Mouse (Mus musculus) kidney, postnatal 0 days (tissue): ENCODE data around the gene Palm. TPM values are rescaled to one million over a fixed set of nuclear protein-coding genes. Genes with fewer than 3 reads are reported as not detected.
A peak's percentile ranks its signal among the peaks of the same experiment; 100 is the strongest.

Source experiments
- ATAC-seq: fragments of 200-750 bp; cut with Nextera tagmentation; replicated peaks from 2 replicates; pipeline ENCODE4 v1.8.0; 2017; ENCODE audit warnings: low read depth, moderate number of reproducible peaks, moderate TSS enrichment, moderate library complexity; ENCODE audit not compliant: low FRiP score
- DNase-seq: peaks from one replicate; pipeline ENCODE4 v3.0.0-alpha.2; 2016; ENCODE audit warnings: low spot score
- H3K27ac ChIP-seq: fragments of 300-500 bp; sonication (generic); 2 replicates; pipeline ENCODE4 v1.5.1; 2014; ENCODE audit warnings: mild to moderate bottlenecking
- H3K27me3 ChIP-seq: fragments of 300-500 bp; sonication (generic); 2 replicates; pipeline ENCODE4 v1.6.1; 2014; ENCODE audit warnings: low read length, mixed read lengths; ENCODE audit not compliant: insufficient read depth
- H3K36me3 ChIP-seq: fragments of 300-500 bp; sonication (generic); 2 replicates; pipeline ENCODE4 v1.6.1; 2014; ENCODE audit warnings: low read length, mixed read lengths; ENCODE audit not compliant: insufficient read depth
- H3K4me1 ChIP-seq: fragments of 300-500 bp; sonication (generic); replicated peaks from 2 replicates; pipeline ENCODE4 v1.6.1; 2014; ENCODE audit warnings: antibody characterized with exemption, low read length, mixed read lengths; ENCODE audit not compliant: insufficient read depth
- H3K4me2 ChIP-seq: fragments of 300-500 bp; sonication (generic); 2 replicates; pipeline ENCODE4 v1.6.1; 2014; ENCODE audit warnings: mild to moderate bottlenecking, low read length, moderate library complexity, mixed read lengths
- H3K4me3 ChIP-seq: fragments of 300-500 bp; sonication (generic); replicated peaks from 2 replicates; pipeline ENCODE4 v1.5.1; 2014; ENCODE audit warnings: low read depth, low read length
- H3K9ac ChIP-seq: fragments of 300-500 bp; sonication (generic); 2 replicates; pipeline ENCODE4 v1.6.1; 2014; ENCODE audit warnings: low read depth, low read length
- H3K9me3 ChIP-seq: fragments of 300-500 bp; sonication (generic); replicated peaks from 2 replicates; pipeline ENCODE4 v1.6.1; 2016; ENCODE audit warnings: low read length, inconsistent platforms, mixed read lengths
- CTCF ChIP-seq: IDR thresholded peaks from 2 replicates; pipeline ENCODE4 v1.5.1; 2016; ENCODE audit warnings: antibody characterized with exemption, low read depth, mild to moderate bottlenecking, moderate library complexity
- WGBS: fragments of 180-500 bp; shearing (Covaris S2); extraction: QIAGEN DNeasy Blood & Tissue Kit; methylation state at CpG from one replicate; pipeline ENCODE4 v1.1.7; 2014; 5-methylcytosine and 5-hydroxymethylcytosine counted together
- polyA plus RNA-seq: library from polyadenylated mRNA; unstranded; fragments of >200 nt; fragmentation: Nextera tagmentation; extraction: Ambion mirVana; gene quantifications from 2 replicates; pipeline ENCODE4 v1.2.1, GENCODE M21; 2015

The Palm gene
- polyA plus RNA-seq, 1 experiment from 2014 or later, result 132 TPM

DNA sequence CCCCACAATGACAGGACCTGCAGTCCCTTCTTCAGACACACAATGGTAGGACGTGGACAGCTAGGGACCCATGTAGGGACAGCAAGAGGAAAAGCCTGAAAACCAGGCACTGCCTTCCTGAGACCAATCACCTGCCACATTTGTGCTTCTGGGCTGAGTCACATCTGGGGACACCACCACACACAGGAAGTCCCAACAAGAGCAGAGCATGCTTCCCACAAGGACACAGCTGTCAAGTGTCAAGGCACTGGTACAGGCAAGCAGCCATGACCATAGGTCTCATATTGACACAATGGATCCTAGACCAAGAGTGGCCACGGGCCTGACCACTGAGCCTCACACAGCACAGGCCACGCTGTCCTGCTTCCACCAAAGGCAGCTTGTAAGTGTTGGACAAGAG lies 30.5 kb upstream of the Palm start:
- peaks cover 34% of the 10 kb centered on the region for H3K36me3 ChIP-seq
- H3K9me3 ChIP-seq, result no peaks in the 10 kb centered on the region
- H3K4me2 ChIP-seq, result no peak overlapping the region
- WGBS, result 82% methylated on average over 3 of the region's 3 CpGs
- DNase-seq (no peak), ATAC-seq (no peak)
- no peak overlapping the region for H3K9ac ChIP-seq
- H3K4me3 ChIP-seq, result no peak overlapping the region
- H3K4me1 ChIP-seq, result peaks cover 15% of the 10 kb centered on the region
- H3K27me3 ChIP-seq, result no peaks in the 10 kb centered on the region
- TF ChIP-seq CTCF, result no peak
- no peak overlapping the region for H3K27ac ChIP-seq

DNA sequence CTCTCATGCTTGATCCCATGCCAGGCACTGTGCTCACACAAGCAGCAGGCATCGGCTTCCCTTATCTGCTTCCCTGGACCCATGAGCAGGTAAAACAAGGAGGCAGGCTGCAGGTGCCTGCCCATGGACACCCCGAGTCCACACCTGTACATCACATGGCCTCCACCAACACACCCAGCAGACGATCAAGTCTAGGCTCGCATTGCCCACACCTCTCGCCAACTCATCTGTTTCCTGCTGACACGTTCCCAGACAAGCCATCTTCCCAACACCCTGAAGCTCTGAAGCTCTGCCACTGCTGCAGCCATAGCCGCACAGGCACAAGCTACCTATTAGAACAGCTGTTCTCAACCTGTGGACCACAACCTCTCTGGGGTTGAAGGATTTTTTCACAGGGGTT lies 29.1 kb upstream of the Palm start:
- ATAC-seq (no peak), DNase-seq (no peak)
- Histone ChIP-seq H3K4me1 (peaks cover 20% of the 10 kb centered on the region), H3K27ac (no peak overlapping the region), H3K27me3 (no peaks in the 10 kb centered on the region), H3K9ac (no peak overlapping the region), H3K36me3 (peaks cover 21% of the 10 kb centered on the region; the same call in 1 of the 2 replicates), H3K9me3 (no peaks in the 10 kb centered on the region), H3K4me2 (no peak overlapping the region), H3K4me3 (no peak overlapping the region)
- WGBS, result 86% methylated on average over 7 of the region's 7 CpGs
- TF ChIP-seq CTCF, result no peak

DNA sequence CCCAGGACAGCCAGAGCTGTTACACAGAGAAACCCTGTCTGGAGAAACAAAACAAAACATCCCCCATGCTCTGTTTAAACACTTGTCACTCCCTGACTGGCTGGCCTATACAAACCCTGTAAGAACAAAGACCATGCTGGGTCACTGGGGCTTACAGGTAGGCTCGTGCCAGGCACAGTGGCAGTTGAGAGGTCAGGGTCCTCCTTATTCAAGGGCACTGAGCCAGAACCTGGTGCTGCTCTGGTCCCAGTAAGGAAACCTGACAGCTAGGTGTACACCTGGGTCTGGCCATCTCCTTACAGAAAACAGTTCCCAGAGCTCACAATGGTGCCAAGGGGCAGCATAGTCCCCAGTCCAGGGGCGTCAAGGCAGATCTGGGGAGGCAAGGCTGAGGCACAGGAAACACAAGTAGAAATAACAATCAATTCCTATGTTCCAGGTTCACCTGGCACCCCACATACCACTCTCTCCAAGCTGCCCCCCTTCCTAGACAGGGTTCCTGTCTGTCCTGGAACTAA lies 28.1 kb upstream of the Palm start:
- TF ChIP-seq CTCF, result no peak
- WGBS, result 51% methylated on average over 2 of the region's 2 CpGs
- ATAC-seq (no peak), DNase-seq (no peak)
- peak overlapping the region; percentile 79; the same call in 1 of the 2 replicates for H3K4me3 ChIP-seq
- H3K36me3 ChIP-seq, result peaks cover 19% of the 10 kb centered on the region; the same call in 1 of the 2 replicates
- peak overlapping the region; percentile 92 for H3K4me2 ChIP-seq
- H3K4me1 ChIP-seq, result peaks cover 20% of the 10 kb centered on the region
- peak overlapping the region; percentile 94; the same call in 1 of the 2 replicates for H3K27ac ChIP-seq
- H3K9me3 ChIP-seq, result no peaks in the 10 kb centered on the region
- peak overlapping the region; percentile 94 for H3K9ac ChIP-seq
- no peaks in the 10 kb centered on the region for H3K27me3 ChIP-seq

DNA sequence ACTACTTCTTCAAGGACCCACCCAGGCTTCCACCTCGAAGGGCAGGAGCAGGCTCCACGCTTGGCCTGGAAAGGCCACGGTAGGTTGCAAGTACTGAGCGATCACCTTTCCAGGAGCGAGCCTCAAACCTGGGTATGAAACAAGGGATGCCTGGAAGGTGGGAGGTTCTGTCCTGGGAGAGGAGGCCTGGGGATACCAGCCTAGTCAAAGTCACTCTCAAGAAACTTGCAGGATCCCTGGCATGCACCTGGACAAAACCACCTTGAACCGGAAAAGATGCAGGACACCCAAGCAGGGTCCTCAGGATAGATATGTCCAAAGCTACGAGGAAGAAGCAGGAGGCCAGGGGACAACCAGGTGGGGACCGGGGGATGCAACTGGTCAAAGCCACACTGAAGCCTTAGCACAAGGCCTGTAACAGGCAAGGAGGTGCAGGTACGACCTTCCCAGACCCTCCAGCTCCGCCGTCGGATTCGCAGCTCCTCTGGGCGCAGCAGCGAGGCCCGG lies 27.3 kb upstream of the Palm start:
- no peaks in the 10 kb centered on the region for H3K27me3 ChIP-seq
- no peak for ATAC-seq

DNA sequence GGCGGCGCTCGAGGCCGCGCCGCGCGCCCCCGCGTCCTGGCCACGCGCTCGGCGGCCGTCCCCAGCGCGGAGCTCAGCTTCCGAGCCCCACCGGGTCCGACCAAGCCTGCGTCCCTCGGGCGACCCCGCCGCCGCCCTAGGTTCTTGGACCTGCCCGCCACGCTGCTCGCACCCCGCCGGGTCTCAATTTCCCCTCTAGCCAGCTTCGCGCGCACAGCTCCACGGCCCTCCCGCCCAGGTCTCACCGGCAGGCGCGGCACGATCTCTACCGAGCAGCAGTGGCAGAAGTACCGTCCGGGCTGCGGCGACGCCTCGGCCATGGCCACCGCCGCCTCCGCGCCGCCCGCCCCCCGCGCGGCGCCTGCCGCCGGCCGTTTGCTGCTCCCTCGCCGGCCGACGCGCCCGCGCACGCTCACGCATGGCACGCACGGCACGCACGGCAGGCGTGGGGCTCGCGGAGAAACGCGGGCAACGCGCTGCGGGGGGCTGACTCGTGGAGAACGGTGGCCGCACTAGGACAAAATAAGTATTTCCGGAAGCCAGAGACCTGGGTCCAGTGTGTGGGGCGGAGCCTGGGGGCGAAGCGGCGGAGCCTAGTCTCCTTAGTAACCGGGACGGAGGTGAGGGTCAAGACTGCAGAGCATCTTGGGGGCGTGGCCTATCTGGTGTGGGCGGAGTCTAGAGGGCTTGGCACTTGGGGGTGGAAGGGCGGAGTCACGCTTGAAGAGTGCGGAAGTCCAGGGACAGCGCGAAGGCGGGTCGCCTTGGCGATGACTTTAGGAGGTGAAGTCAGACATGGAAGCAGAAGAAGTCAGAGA lies 26.7 kb upstream of the Palm start, which contains the start of gene Rnf126:
Rnf126 (minus strand) TSS at position 445 of the 818 bp plus-strand sequence.
- H3K4me2 ChIP-seq, result peak within 1 kb of the TSS; percentile 92
- H3K9me3 ChIP-seq, result no peaks in the 10 kb centered on the region
- peak within 1 kb of the TSS; percentile 79 for H3K4me3 ChIP-seq
- under 1% methylated on average over 76 of the region's 101 CpGs for WGBS
- DNase-seq (peak; percentile 99), ATAC-seq (peak; percentile 91)
- TF ChIP-seq CTCF, result no peak
- H3K36me3 ChIP-seq, result peaks cover 6% of the 10 kb centered on the region; the same call in 1 of the 2 replicates
- H3K4me1 ChIP-seq, result peaks cover 20% of the 10 kb centered on the region
- H3K27ac ChIP-seq, result peak within 1 kb of the TSS; percentile 94
- H3K27me3 ChIP-seq, result no peaks in the 10 kb centered on the region
- H3K9ac ChIP-seq, result peak within 1 kb of the TSS; percentile 94

More for the DNA sequence above, 27.3 kb upstream of the Palm start:
- peak overlapping the region; percentile 92 for H3K4me2 ChIP-seq
- peaks cover 12% of the 10 kb centered on the region; the same call in 1 of the 2 replicates for H3K36me3 ChIP-seq
- H3K4me3 ChIP-seq, result peak overlapping the region; percentile 79
- H3K27ac ChIP-seq, result peak overlapping the region; percentile 94
- H3K9me3 ChIP-seq, result no peaks in the 10 kb centered on the region
- H3K4me1 ChIP-seq, result peaks cover 20% of the 10 kb centered on the region
- H3K9ac ChIP-seq, result peak overlapping the region; percentile 94
- no peak for TF ChIP-seq CTCF
- WGBS, result 6% methylated on average over 16 of the region's 16 CpGs
- no peak for DNase-seq
